Mouse (Mus musculus): Measurements from ENCODE around the gene Cfap57.
"Not testable (repeated sequence)": the region's sequence is repeated elsewhere in the genome, so short reads cannot be mapped to it uniquely, and the experiment has no call there.

Cfap57 gene

GRCm38 (mm10) chr4:118517497-118518146 lies 103.0 kb downstream of the Cfap57 start:
- no peak for DNase-seq

- DNase-seq, result peak; percentile 63
These were observed 103.7 kb downstream of the Cfap57 start for GRCm38 (mm10) chr4:118516699-118517496.

GRCm38 (mm10) chr4:118509050-118509449 lies 111.5 kb downstream of the Cfap57 start:
- DNase-seq, result no peak

- DNase-seq, result not testable (repeated sequence)
These were observed 113.4 kb downstream of the Cfap57 start for GRCm38 (mm10) chr4:118507171-118507570.

- no peak for DNase-seq
These were observed 115.0 kb downstream of the Cfap57 start for GRCm38 (mm10) chr4:118505551-118505950.
